Mouse (Mus musculus) G1E (cell line): ENCODE results near the gene Yju2. TPM values are rescaled to one million over a fixed set of nuclear protein-coding genes. Genes with fewer than 3 reads are reported as not detected.

Source experiments
- ATAC-seq: 2 replicates; pipeline ENCODE4 v1.8.0; 2016; ENCODE audit warnings: mild to moderate bottlenecking; ENCODE audit not compliant: insufficient number of reproducible peaks, poor library complexity, low FRiP score, severe bottlenecking; ENCODE audit errors: extremely low read depth
- DNase-seq: peaks from one replicate; pipeline ENCODE4 v3.0.0; 2012; ENCODE audit warnings: low spot score
- H3K27me3 ChIP-seq: 2 replicates; pipeline ENCODE4 v1.6.1; 2012; ENCODE audit warnings: mild to moderate bottlenecking, low read length, inconsistent platforms; ENCODE audit not compliant: insufficient read depth
- H3K36me3 ChIP-seq: replicated peaks from 2 replicates; pipeline ENCODE3; 2012; ENCODE audit warnings: mild to moderate bottlenecking, inconsistent platforms
- H3K4me1 ChIP-seq: 2 replicates; pipeline ENCODE4 v1.6.1; 2012; ENCODE audit warnings: low read depth, low read length, inconsistent platforms, mixed read lengths; ENCODE audit not compliant: insufficient read depth
- H3K4me3 ChIP-seq: 2 replicates; pipeline ENCODE4 v1.5.1; 2012; ENCODE audit warnings: low read depth, mild to moderate bottlenecking, inconsistent platforms, low read length, moderate library complexity, mixed read lengths
- H3K9me3 ChIP-seq: replicated peaks from 2 replicates; pipeline ENCODE4 v1.6.1; 2012; ENCODE audit warnings: inconsistent platforms
- CTCF ChIP-seq: IDR thresholded peaks from 2 replicates; pipeline ENCODE4 v1.5.1; 2012; ENCODE audit warnings: low read depth, low read length, inconsistent platforms, mixed read lengths
- GATA1 ChIP-seq: IDR thresholded peaks from 2 replicates; pipeline ENCODE4 v1.6.1; 2012; ENCODE audit warnings: borderline replicate concordance, low read length, inconsistent platforms, mixed read lengths
- GATA2 ChIP-seq: IDR thresholded peaks from 2 replicates; pipeline ENCODE4 v1.6.1; 2012; ENCODE audit warnings: low read depth, low read length, inconsistent platforms, borderline replicate concordance
- POLR2AphosphoS5 ChIP-seq: IDR thresholded peaks from 2 replicates; pipeline ENCODE4 v1.6.1; 2012; ENCODE audit warnings: low read depth, low read length, inconsistent platforms; ENCODE audit not compliant: insufficient replicate concordance
- TAL1 ChIP-seq: conservative IDR thresholded peaks from 2 replicates; pipeline ENCODE4 v1.6.1; 2012; ENCODE audit warnings: low read depth, low read length, inconsistent platforms, mixed read lengths
- polyA plus RNA-seq: library from polyadenylated mRNA; stranded (reverse); fragments of >175 nt; gene quantifications from 2 replicates; pipeline ENCODE4 v1.2.3, GENCODE M21; 2012
- total RNA-seq, 2 experiments: library from RNA; stranded (forward) in 1 of 2; stranded (reverse) in 1 of 2; fragments of 200-1000 nt in 1 of 2; fragments of >200 nt in 1 of 2; fragmentation: Nextera tagmentation in 1 of 2; gene quantifications; 2 replicates each; pipeline ENCODE4 v1.2.3; 2014 to 2017

The Yju2 gene
- total and polyA plus RNA-seq, 3 experiments = 12.6 to 27.8 (median 16.7) TPM

DNA sequence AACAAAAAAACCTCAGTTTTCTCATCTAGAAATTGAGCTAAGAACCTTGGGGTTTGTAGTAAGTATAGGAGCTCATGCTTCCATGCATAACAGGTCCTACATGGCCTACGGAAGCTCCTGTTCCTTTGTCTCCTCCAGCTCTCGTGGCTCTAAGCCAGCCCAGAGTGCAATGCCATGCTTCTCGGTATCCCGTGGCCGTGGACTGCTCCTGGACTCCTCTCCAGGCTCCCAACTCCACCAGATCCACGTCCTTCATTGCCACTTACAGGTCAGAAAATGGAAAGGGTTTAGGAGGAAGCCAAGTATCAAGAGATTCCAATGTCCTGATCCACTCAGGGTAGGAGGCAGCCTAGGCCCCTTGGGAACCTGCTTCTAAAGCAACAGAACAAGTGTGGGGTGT, 5.1 kb upstream of the Yju2 start:
- H3K27me3 ChIP-seq = peaks cover 39% of the 10 kb centered on the region
- peaks cover 40% of the 10 kb centered on the region for H3K4me1 ChIP-seq
- no peak for ATAC-seq
- DNase-seq = no peak
- H3K4me3 ChIP-seq = no peak overlapping the region
- TF ChIP-seq TAL1 (no peak), GATA1 (no peak), GATA2 (no peak), POLR2AphosphoS5 (no peak), CTCF (no peak)
- H3K36me3 ChIP-seq = peaks cover 8% of the 10 kb centered on the region
- H3K9me3 ChIP-seq = no peaks in the 10 kb centered on the region

DNA sequence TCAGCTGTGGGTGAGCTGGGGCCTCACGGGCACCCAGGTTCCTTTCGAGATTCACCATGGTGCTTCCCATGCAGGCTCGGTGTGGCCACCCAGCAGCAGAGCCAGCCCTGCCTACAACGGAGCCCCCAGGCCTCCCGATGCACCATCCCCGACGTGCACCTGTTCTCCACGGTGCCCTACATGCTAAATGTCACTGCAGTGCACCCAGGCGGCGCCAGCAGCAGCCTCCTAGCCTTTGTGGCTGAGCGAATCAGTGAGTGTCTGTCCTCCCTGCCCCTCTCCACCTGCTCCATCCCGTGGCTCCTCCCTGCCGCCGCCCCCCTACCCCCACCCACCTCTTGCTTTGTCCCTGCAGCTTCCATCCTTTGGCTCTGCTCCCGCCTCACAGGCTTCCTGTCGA, 4.7 kb upstream of the Yju2 start:
- H3K4me3 ChIP-seq = no peak overlapping the region
- H3K4me1 ChIP-seq = peaks cover 40% of the 10 kb centered on the region
- H3K36me3 ChIP-seq = peaks cover 8% of the 10 kb centered on the region
- H3K9me3 ChIP-seq = no peaks in the 10 kb centered on the region
- ATAC-seq = no peak
- DNase-seq = no peak
- TF ChIP-seq GATA1 (no peak), TAL1 (no peak), POLR2AphosphoS5 (no peak), GATA2 (no peak), CTCF (no peak)
- H3K27me3 ChIP-seq = peaks cover 39% of the 10 kb centered on the region

DNA sequence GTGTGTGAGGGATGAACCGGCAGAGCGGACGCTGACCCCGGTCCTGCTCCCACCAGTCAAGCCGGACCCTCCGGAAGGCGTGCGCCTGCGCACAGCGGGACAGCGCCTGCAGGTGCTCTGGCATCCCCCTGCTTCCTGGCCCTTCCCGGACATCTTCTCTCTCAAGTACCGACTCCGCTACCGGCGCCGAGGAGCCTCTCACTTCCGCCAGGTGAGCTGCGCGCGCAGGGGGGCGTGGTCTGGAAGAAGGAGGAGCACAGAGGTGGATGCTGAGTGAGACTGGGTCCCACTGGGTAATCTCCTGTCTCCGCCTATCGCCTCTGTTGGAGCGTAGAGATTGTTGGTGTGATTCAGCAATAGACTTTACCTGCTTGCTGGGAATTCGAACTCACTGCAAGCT, 2.8 kb upstream of the Yju2 start:
- Histone ChIP-seq H3K4me3 (peak overlapping the region; percentile 69; the same call in 1 of the 2 replicates), H3K36me3 (peaks cover 22% of the 10 kb centered on the region), H3K4me1 (peaks cover 56% of the 10 kb centered on the region), H3K27me3 (peaks cover 24% of the 10 kb centered on the region), H3K9me3 (no peaks in the 10 kb centered on the region)
- DNase-seq (no peak), ATAC-seq (no peak)
- TF ChIP-seq GATA1 (no peak), POLR2AphosphoS5 (no peak), CTCF (no peak), GATA2 (no peak), TAL1 (no peak)

- H3K36me3 ChIP-seq = peaks cover 27% of the 10 kb centered on the region
- H3K9me3 ChIP-seq = no peaks in the 10 kb centered on the region
- no peak for DNase-seq
- H3K4me1 ChIP-seq = peaks cover 61% of the 10 kb centered on the region
- TF ChIP-seq GATA2 (no peak), TAL1 (no peak), GATA1 (no peak), POLR2AphosphoS5 (no peak), CTCF (no peak)
- H3K27me3 ChIP-seq = peaks cover 22% of the 10 kb centered on the region
- peak overlapping the region; percentile 69; the same call in 1 of the 2 replicates for H3K4me3 ChIP-seq
- ATAC-seq = no peak
Observed at GRCm38 (mm10) chr17:55956591-55956990, 2.3 kb upstream of the Yju2 start.

GRCm38 (mm10) chr17:55957168-55957567, 1.7 kb upstream of the Yju2 start:
- peaks cover 33% of the 10 kb centered on the region for H3K36me3 ChIP-seq
- peak; percentile 59 for DNase-seq

GRCm38 (mm10) chr17:55957726-55958583, 944 bp upstream of the Yju2 start:
- TF ChIP-seq GATA1 = no peak
- TF ChIP-seq GATA2 = no peak
- DNase-seq (no peak), ATAC-seq (no peak)
- Histone ChIP-seq H3K9me3 (no peaks in the 10 kb centered on the region), H3K36me3 (peaks cover 40% of the 10 kb centered on the region), H3K4me3 (peak overlapping the region; percentile 71), H3K27me3 (peaks cover 14% of the 10 kb centered on the region), H3K4me1 (peaks cover 60% of the 10 kb centered on the region)

More at GRCm38 (mm10) chr17:55957168-55957567, 1.7 kb upstream of the Yju2 start:
- Histone ChIP-seq H3K9me3 (no peaks in the 10 kb centered on the region), H3K4me3 (peak overlapping the region; percentile 1; the same call in 1 of the 2 replicates), H3K27me3 (peaks cover 20% of the 10 kb centered on the region), H3K4me1 (peaks cover 65% of the 10 kb centered on the region)
- ATAC-seq = no peak
- TF ChIP-seq GATA2 (no peak), CTCF (peak; percentile 69)

- H3K4me1 ChIP-seq = peaks cover 62% of the 10 kb centered on the region
Observed at GRCm38 (mm10) chr17:55958584-55958886, 364 bp upstream of the Yju2 start.

More at GRCm38 (mm10) chr17:55958584-55958886, 364 bp upstream of the Yju2 start:
- DNase-seq (no peak), ATAC-seq (no peak)
- Histone ChIP-seq H3K9me3 (no peaks in the 10 kb centered on the region), H3K36me3 (peaks cover 46% of the 10 kb centered on the region), H3K4me3 (peak overlapping the region; percentile 71), H3K27me3 (peaks cover 14% of the 10 kb centered on the region)
- no peak for TF ChIP-seq CTCF
- TF ChIP-seq TAL1 = no peak
- TF ChIP-seq GATA1 = no peak
- TF ChIP-seq GATA2 = no peak
- TF ChIP-seq POLR2AphosphoS5 = no peak
